Mouse (Mus musculus) A20 (cell line): ENCODE data around the gene Arhgap31.
A peak's percentile ranks its signal among the peaks of the same experiment; 100 is the strongest.

Source experiments
- DNase-seq: peaks from one replicate; pipeline ENCODE4 v3.0.0-alpha.2; 2011; ENCODE audit warnings: low read depth, low spot score

Arhgap31 gene

GRCm38 (mm10) chr16:38712581-38713403 lies at the start of gene Arhgap31:
Gene Arhgap31, minus strand, starts transcription at chr16:38713274.
- no peak for DNase-seq

GRCm38 (mm10) chr16:38762401-38762800 lies 49.3 kb upstream of the Arhgap31 start:
- no peak for DNase-seq

- DNase-seq = no peak
These were observed 48.9 kb upstream of the Arhgap31 start for GRCm38 (mm10) chr16:38761972-38762371.

GRCm38 (mm10) chr16:38760834-38761375 lies 47.8 kb upstream of the Arhgap31 start:
- DNase-seq = no peak

- DNase-seq = no peak
These were observed 47.2 kb upstream of the Arhgap31 start for GRCm38 (mm10) chr16:38760239-38760638.

GRCm38 (mm10) chr16:38758104-38758861 lies 45.2 kb upstream of the Arhgap31 start:
- no peak for DNase-seq

- DNase-seq = no peak
These were observed 44.6 kb upstream of the Arhgap31 start for GRCm38 (mm10) chr16:38757626-38758025.

- DNase-seq = no peak
These were observed 43.5 kb upstream of the Arhgap31 start for GRCm38 (mm10) chr16:38756572-38756971.

- DNase-seq = no peak
These were observed 43.1 kb upstream of the Arhgap31 start for GRCm38 (mm10) chr16:38756177-38756503.

- no peak for DNase-seq
These were observed 42.5 kb upstream of the Arhgap31 start for GRCm38 (mm10) chr16:38755452-38756176.

- no peak for DNase-seq
These were observed 40.6 kb upstream of the Arhgap31 start for GRCm38 (mm10) chr16:38753631-38754030.

- no peak for DNase-seq
These were observed 37.7 kb upstream of the Arhgap31 start for GRCm38 (mm10) chr16:38750803-38751202.

- no peak for DNase-seq
These were observed 31.0 kb upstream of the Arhgap31 start for GRCm38 (mm10) chr16:38743941-38744673.

- no peak for DNase-seq
These were observed 29.6 kb upstream of the Arhgap31 start for GRCm38 (mm10) chr16:38742659-38743131.

GRCm38 (mm10) chr16:38742113-38742658 lies 29.1 kb upstream of the Arhgap31 start, which contains the start of gene B4galt4:
Gene B4galt4, plus strand, starts transcription at chr16:38742264.
- no peak for DNase-seq

GRCm38 (mm10) chr16:38741204-38741903 lies 28.3 kb upstream of the Arhgap31 start:
- DNase-seq = no peak

GRCm38 (mm10) chr16:38730921-38731320 lies 17.8 kb upstream of the Arhgap31 start:
- DNase-seq = no peak

GRCm38 (mm10) chr16:38729610-38730288 lies 16.7 kb upstream of the Arhgap31 start:
- peak; percentile 44 for DNase-seq

- DNase-seq = no peak
These were observed 16.1 kb upstream of the Arhgap31 start for GRCm38 (mm10) chr16:38729139-38729538.
